Mouse (Mus musculus) hindbrain, embryonic 13.5 days (tissue): ENCODE measurements at regions not wholly inside any gene's neighbourhood (a gene's known extent, or its start where the extent isn't known, plus 50 kb on each side); places are given as distances from the start of the nearest gene placed in this dataset.

Source experiments
- ATAC-seq: fragments of 200-750 bp; cut with Nextera tagmentation; 2 replicates; pipeline ENCODE4 v1.8.0; 2017; ENCODE audit warnings: moderate TSS enrichment; ENCODE audit not compliant: low FRiP score
- H3K27ac ChIP-seq: fragments of 300-500 bp; sonication (generic); 2 replicates; pipeline ENCODE4 v1.5.1; 2015; ENCODE audit warnings: inconsistent platforms, mild to moderate bottlenecking, moderate library complexity
- H3K27me3 ChIP-seq: fragments of 300-500 bp; sonication (generic); 2 replicates; pipeline ENCODE4 v1.6.1; 2015; ENCODE audit warnings: mild to moderate bottlenecking, inconsistent platforms
- H3K36me3 ChIP-seq: fragments of 300-500 bp; sonication (generic); 2 replicates; pipeline ENCODE4 v1.6.1; 2015; ENCODE audit warnings: mild to moderate bottlenecking, inconsistent platforms
- H3K4me1 ChIP-seq: fragments of 300-500 bp; sonication (generic); replicated peaks from 2 replicates; pipeline ENCODE4 v1.6.1; 2015; ENCODE audit warnings: inconsistent platforms
- H3K4me2 ChIP-seq: fragments of 300-500 bp; sonication (generic); 2 replicates; pipeline ENCODE4 v1.6.1; 2015; ENCODE audit warnings: inconsistent platforms, mild to moderate bottlenecking, moderate library complexity
- H3K4me3 ChIP-seq: fragments of 300-500 bp; sonication (generic); 2 replicates; pipeline ENCODE4 v1.5.1; 2015; ENCODE audit warnings: mild to moderate bottlenecking, inconsistent platforms
- H3K9ac ChIP-seq: fragments of 300-500 bp; sonication (generic); 2 replicates; pipeline ENCODE4 v1.6.1; 2015; ENCODE audit warnings: mild to moderate bottlenecking, inconsistent platforms
- H3K9me3 ChIP-seq: fragments of 300-500 bp; sonication (generic); 2 replicates; pipeline ENCODE4 v1.6.1; 2016; ENCODE audit warnings: inconsistent platforms
- whole genome bisulfite sequencing: fragments of 180-500 bp; shearing (Covaris S2); methylation state at CpG from one replicate; pipeline ENCODE4 v1.1.7; 2015; 5-methylcytosine and 5-hydroxymethylcytosine counted together

- peaks cover 3% of the 10 kb centered on the region for H3K4me1 ChIP-seq
- no peaks in the 10 kb centered on the region for H3K27me3 ChIP-seq
- ATAC-seq, result no peak
- H3K9ac ChIP-seq, result no peak overlapping the region
- H3K9me3 ChIP-seq, result no peaks in the 10 kb centered on the region
- no peaks in the 10 kb centered on the region for H3K36me3 ChIP-seq
- whole genome bisulfite sequencing, result 90% methylated on average over 3 of the region's 3 CpGs
- no peak overlapping the region for H3K4me3 ChIP-seq
- H3K4me2 ChIP-seq, result no peak overlapping the region
- H3K27ac ChIP-seq, result no peak overlapping the region
Measured at GRCm38 (mm10) chr13:60237091-60237490, 59.9 kb upstream of the Gas1 start.

GRCm38 (mm10) chr13:60242447-60243109, 65.4 kb upstream of the Gas1 start:
- Histone ChIP-seq H3K4me1 (peaks cover 15% of the 10 kb centered on the region), H3K9ac (no peak overlapping the region; the same call in 1 of the 2 replicates), H3K4me2 (no peak overlapping the region), H3K4me3 (no peak overlapping the region), H3K9me3 (no peaks in the 10 kb centered on the region), H3K36me3 (no peaks in the 10 kb centered on the region), H3K27ac (peak overlapping the region; percentile 64), H3K27me3 (no peaks in the 10 kb centered on the region)
- no peak for ATAC-seq
- WGBS, result 56% methylated on average over 8 of the region's 8 CpGs

- Histone ChIP-seq H3K4me3 (no peak overlapping the region), H3K36me3 (no peaks in the 10 kb centered on the region), H3K27ac (peak overlapping the region; percentile 64), H3K9ac (no peak overlapping the region), H3K4me2 (no peak overlapping the region), H3K9me3 (no peaks in the 10 kb centered on the region), H3K4me1 (peaks cover 15% of the 10 kb centered on the region), H3K27me3 (no peaks in the 10 kb centered on the region)
- WGBS, result 42% methylated on average over 4 of the region's 4 CpGs
- no peak for ATAC-seq
Measured at GRCm38 (mm10) chr13:60243110-60243481, 65.9 kb upstream of the Gas1 start.

- no peaks in the 10 kb centered on the region for H3K36me3 ChIP-seq
- H3K4me1 ChIP-seq, result no peaks in the 10 kb centered on the region
- H3K9ac ChIP-seq, result no peak overlapping the region
- ATAC-seq, result no peak
- WGBS, result 69% methylated on average over 7 of the region's 7 CpGs
- no peaks in the 10 kb centered on the region for H3K9me3 ChIP-seq
- H3K27ac ChIP-seq, result no peak overlapping the region
- no peaks in the 10 kb centered on the region for H3K27me3 ChIP-seq
- no peak overlapping the region for H3K4me2 ChIP-seq
- H3K4me3 ChIP-seq, result no peak overlapping the region
Measured at GRCm38 (mm10) chr13:60255162-60255561, 78.0 kb upstream of the Gas1 start.

GRCm38 (mm10) chr13:60255715-60256114, 78.5 kb upstream of the Gas1 start:
- H3K27me3 ChIP-seq, result no peaks in the 10 kb centered on the region
- WGBS, result 58% methylated on average over 7 of the region's 7 CpGs
- H3K4me1 ChIP-seq, result no peaks in the 10 kb centered on the region
- no peak overlapping the region for H3K4me3 ChIP-seq
- no peaks in the 10 kb centered on the region for H3K36me3 ChIP-seq
- no peak overlapping the region for H3K4me2 ChIP-seq
- H3K9me3 ChIP-seq, result no peaks in the 10 kb centered on the region
- no peak for ATAC-seq
- no peak overlapping the region for H3K27ac ChIP-seq
- no peak overlapping the region for H3K9ac ChIP-seq

- no peak for ATAC-seq
- 79% methylated on average over 8 of the region's 8 CpGs for WGBS
- Histone ChIP-seq H3K4me1 (no peaks in the 10 kb centered on the region), H3K9me3 (no peaks in the 10 kb centered on the region), H3K36me3 (no peaks in the 10 kb centered on the region), H3K27me3 (no peaks in the 10 kb centered on the region), H3K9ac (no peak overlapping the region), H3K27ac (no peak overlapping the region), H3K4me2 (no peak overlapping the region), H3K4me3 (no peak overlapping the region)
Measured at GRCm38 (mm10) chr13:60256997-60257396, 79.8 kb upstream of the Gas1 start.

- 67% methylated on average over 3 of the region's 3 CpGs for WGBS
Measured at GRCm38 (mm10) chr13:60257878-60258277, 80.7 kb upstream of the Gas1 start.

GRCm38 (mm10) chr13:60262449-60263028, 85.4 kb upstream of the Gas1 start:
- Histone ChIP-seq H3K4me3 (no peak overlapping the region), H3K27me3 (no peaks in the 10 kb centered on the region), H3K4me1 (peaks cover 11% of the 10 kb centered on the region), H3K36me3 (no peaks in the 10 kb centered on the region), H3K27ac (no peak overlapping the region), H3K4me2 (no peak overlapping the region), H3K9me3 (no peaks in the 10 kb centered on the region), H3K9ac (no peak overlapping the region)
- ATAC-seq, result no peak
- WGBS, result 85% methylated on average over 11 of the region's 11 CpGs

More at GRCm38 (mm10) chr13:60257878-60258277, 80.7 kb upstream of the Gas1 start:
- no peak overlapping the region for H3K27ac ChIP-seq
- no peaks in the 10 kb centered on the region for H3K4me1 ChIP-seq
- H3K4me2 ChIP-seq, result no peak overlapping the region
- no peak for ATAC-seq
- no peak overlapping the region for H3K4me3 ChIP-seq
- no peaks in the 10 kb centered on the region for H3K36me3 ChIP-seq
- H3K27me3 ChIP-seq, result no peaks in the 10 kb centered on the region
- H3K9me3 ChIP-seq, result no peaks in the 10 kb centered on the region
- no peak overlapping the region for H3K9ac ChIP-seq

- H3K27me3 ChIP-seq, result no peaks in the 10 kb centered on the region
- H3K9ac ChIP-seq, result no peak overlapping the region
- peaks cover 19% of the 10 kb centered on the region for H3K4me1 ChIP-seq
- H3K4me3 ChIP-seq, result no peak overlapping the region
- no peak for ATAC-seq
- H3K27ac ChIP-seq, result no peak overlapping the region
- no peaks in the 10 kb centered on the region for H3K9me3 ChIP-seq
- no peak overlapping the region for H3K4me2 ChIP-seq
- H3K36me3 ChIP-seq, result no peaks in the 10 kb centered on the region
- 91% methylated on average over 4 of the region's 4 CpGs for WGBS
Measured at GRCm38 (mm10) chr13:60264504-60264903, 87.3 kb upstream of the Gas1 start.

GRCm38 (mm10) chr13:60267557-60267956, 90.4 kb upstream of the Gas1 start:
- Histone ChIP-seq H3K36me3 (no peaks in the 10 kb centered on the region), H3K27me3 (no peaks in the 10 kb centered on the region), H3K4me2 (peak overlapping the region; percentile 21), H3K4me3 (no peak overlapping the region), H3K4me1 (peaks cover 19% of the 10 kb centered on the region), H3K27ac (peak overlapping the region; percentile 58), H3K9ac (no peak overlapping the region), H3K9me3 (no peaks in the 10 kb centered on the region)
- ATAC-seq, result peak; percentile 57; the same call in 1 of the 2 replicates
- 30% methylated on average over 12 of the region's 12 CpGs for WGBS

- Histone ChIP-seq H3K4me2 (no peak overlapping the region), H3K9me3 (no peaks in the 10 kb centered on the region), H3K27ac (peak overlapping the region; percentile 58; the same call in 1 of the 2 replicates), H3K9ac (no peak overlapping the region), H3K27me3 (no peaks in the 10 kb centered on the region), H3K4me1 (peaks cover 19% of the 10 kb centered on the region), H3K36me3 (no peaks in the 10 kb centered on the region), H3K4me3 (no peak overlapping the region)
- 83% methylated on average over 11 of the region's 11 CpGs for WGBS
- no peak for ATAC-seq
Measured at GRCm38 (mm10) chr13:60268256-60268655, 91.1 kb upstream of the Gas1 start.

- H3K27ac ChIP-seq, result no peak overlapping the region
- ATAC-seq, result no peak
- WGBS, result 62% methylated on average over 9 of the region's 9 CpGs
- H3K9ac ChIP-seq, result no peak overlapping the region
- H3K4me2 ChIP-seq, result no peak overlapping the region
- no peaks in the 10 kb centered on the region for H3K27me3 ChIP-seq
- H3K9me3 ChIP-seq, result peaks cover 4% of the 10 kb centered on the region
- H3K36me3 ChIP-seq, result no peaks in the 10 kb centered on the region
- H3K4me1 ChIP-seq, result peaks cover 19% of the 10 kb centered on the region
- H3K4me3 ChIP-seq, result no peak overlapping the region
Measured at GRCm38 (mm10) chr13:60269406-60269841, 92.3 kb upstream of the Gas1 start.

GRCm38 (mm10) chr13:60270526-60270925, 93.4 kb upstream of the Gas1 start:
- ATAC-seq, result no peak
- no peak overlapping the region for H3K27ac ChIP-seq
- H3K27me3 ChIP-seq, result no peaks in the 10 kb centered on the region
- H3K4me3 ChIP-seq, result no peak overlapping the region
- H3K9ac ChIP-seq, result no peak overlapping the region
- peaks cover 10% of the 10 kb centered on the region for H3K9me3 ChIP-seq
- H3K4me2 ChIP-seq, result no peak overlapping the region
- WGBS, result 91% methylated on average over 5 of the region's 5 CpGs
- H3K36me3 ChIP-seq, result no peaks in the 10 kb centered on the region
- peaks cover 19% of the 10 kb centered on the region for H3K4me1 ChIP-seq
